ENCODE assay signal across 9 mouse cellular contexts in the genomic region with DNA sequence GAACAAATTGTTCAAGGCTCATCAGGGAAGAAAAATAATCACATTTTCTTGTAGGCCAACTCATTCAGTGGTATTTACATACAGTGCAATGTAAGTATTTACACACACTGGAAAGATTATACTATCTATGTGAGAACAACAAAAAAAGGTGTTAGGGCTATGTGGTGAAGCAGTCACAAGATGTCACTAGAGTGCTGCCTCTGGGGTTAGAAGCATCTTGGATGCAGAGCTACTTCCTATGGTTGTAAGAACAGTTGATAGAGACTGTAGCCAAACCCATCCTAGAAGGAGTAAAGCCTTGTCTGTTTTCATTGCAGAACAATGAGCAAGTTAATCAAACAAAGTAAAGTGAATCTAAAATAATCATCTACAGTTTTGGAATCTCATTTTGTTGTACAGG. TPM values are rescaled to one million over a fixed set of nuclear protein-coding genes. Genes with fewer than 3 reads are reported as not detected.
A peak's percentile ranks its signal among the peaks of the same experiment; 100 is the strongest.
DNase-seq lines count a peak whose midpoint lies in the region; TF ChIP-seq lines count a peak whose summit lies in the region.
"Had no signal": no experiment of that assay in that cellular context is flagged by ENCODE, and none has a peak within 500 bp of the region (broad histone marks: within the 10 kb centered on the region; RNA-seq: fewer than 3 reads in every experiment).

No protein-coding gene starts in this region.

- no peaks in the 10 kb centered on the region for H3K4me1 ChIP-seq in lung, adult 2 months (ENCODE audit: control insufficient read depth, insufficient read depth, low read length)

- no peak overlapping the region for H3K27ac ChIP-seq in gastrocnemius, adult 2 months

- peak; percentile 62 for TF ChIP-seq CTCF in gastrocnemius, adult 2 months (IDR thresholded peaks at IDR 0.05)
- 0 out of 2 replicates have a peak, but pooled peaks have one; percentile 25 for TF ChIP-seq CTCF in lung, adult 2 months (IDR thresholded peaks at IDR 0.05; ENCODE audit: insufficient read depth, low read length)

- no peak for DNase-seq in gastrocnemius, adult 2 months
- DNase-seq in gastrocnemius, postnatal 25 days = no peak
- peak; percentile 66 for DNase-seq in 416B (ENCODE audit: low read depth)
- peak; percentile 88 for DNase-seq in brain, adult 2 months (ENCODE audit: low read depth, low spot score)
- DNase-seq in frontal cortex, adult 2 months (ENCODE audit: extremely low spot score in 1 of 2, low spot score in 1 of 2) = peak; percentile 18 to 78
- DNase-seq in lung, adult 2 months = no peak
- peak; percentile 33 for DNase-seq in retina, postnatal 7 days (ENCODE audit: low read depth, low spot score)
- DNase-seq in yolk sac, embryonic 10.5 days (ENCODE audit: low spot score) = no peak

- no peak for TF ChIP-seq POLR2A in lung, adult 2 months (IDR thresholded peaks at IDR 0.05; ENCODE audit: borderline replicate concordance, extremely low read depth, low read depth, low read length)

- H3K4me3 ChIP-seq in gastrocnemius, adult 2 months = no peak overlapping the region
- no peak overlapping the region for H3K4me3 ChIP-seq in lung, adult 2 months (replicated peaks; ENCODE audit: extremely low read depth, low read depth, low read length)
- H3K4me3 ChIP-seq: myocyte had no signal

- intact Hi-C loops in gastrocnemius, adult 2 months (cut with DNase I) = no loop called here

RNA-seq across cellular contexts. Expression of a gene that starts 11.3 kb away (rescaled TPM):
- total RNA-seq in gastrocnemius, adult 2 months (2021) = under 1 TPM; 0.89 to 0.92 TPM
- 1 to 10 TPM; 1.3 to 1.5 TPM for total RNA-seq in gastrocnemius, postnatal 25 days (2021)
- polyA plus RNA-seq in frontal cortex, adult 2 months (2012; rRNA removed) = 4.7 and 4.8 TPM in 2 replicates
- 2.3 and 2.7 TPM in 2 replicates for polyA plus RNA-seq in lung, adult 2 months (2012; rRNA removed)

RNA-seq across cellular contexts. Expression of a gene that starts 45.0 kb away (rescaled TPM):
- total RNA-seq in gastrocnemius, adult 2 months (2021) = 10 to 100 TPM; 21.0 to 26.4 TPM
- 10 to 100 TPM; 16.7 to 17.2 TPM for total RNA-seq in gastrocnemius, postnatal 25 days (2021)
- polyA plus RNA-seq in frontal cortex, adult 2 months (2012; rRNA removed) = 16.0 and 20.1 TPM in 2 replicates
- polyA plus RNA-seq in lung, adult 2 months (2012; rRNA removed) = 4.0 and 5.1 TPM in 2 replicates

Comparison
In these comparisons a context has a peak if more than half of its experiments do, and no peak if none do; other contexts are left out.
1. DNase-seq: peak in 416B (single experiment), brain, adult 2 months (single experiment), frontal cortex, adult 2 months (2 of 2) and retina, postnatal 7 days (single experiment); none in gastrocnemius, adult 2 months (single experiment), gastrocnemius, postnatal 25 days (single experiment), lung, adult 2 months (single experiment) and yolk sac, embryonic 10.5 days (single experiment).